Mouse (Mus musculus) small intestine, adult 2 months (tissue): ENCODE measurements around the gene Myh15.

Experiments used
- CTCF ChIP-seq: fragments of 200-500 bp; IDR thresholded peaks from 2 replicates; pipeline ENCODE4 v1.5.1; 2012; ENCODE audit warnings: low read depth, mild to moderate bottlenecking, control low read depth, inconsistent platforms, low read length, moderate library complexity, mixed read lengths; ENCODE audit not compliant: insufficient replicate concordance, insufficient read length; ENCODE audit errors: extremely low read depth
- POLR2A ChIP-seq: fragments of 200-500 bp; IDR thresholded peaks from 2 replicates; pipeline ENCODE4 v1.6.1; 2012; ENCODE audit warnings: low read depth, mild to moderate bottlenecking, control low read depth, inconsistent platforms, low read length, moderate library complexity

DNA sequence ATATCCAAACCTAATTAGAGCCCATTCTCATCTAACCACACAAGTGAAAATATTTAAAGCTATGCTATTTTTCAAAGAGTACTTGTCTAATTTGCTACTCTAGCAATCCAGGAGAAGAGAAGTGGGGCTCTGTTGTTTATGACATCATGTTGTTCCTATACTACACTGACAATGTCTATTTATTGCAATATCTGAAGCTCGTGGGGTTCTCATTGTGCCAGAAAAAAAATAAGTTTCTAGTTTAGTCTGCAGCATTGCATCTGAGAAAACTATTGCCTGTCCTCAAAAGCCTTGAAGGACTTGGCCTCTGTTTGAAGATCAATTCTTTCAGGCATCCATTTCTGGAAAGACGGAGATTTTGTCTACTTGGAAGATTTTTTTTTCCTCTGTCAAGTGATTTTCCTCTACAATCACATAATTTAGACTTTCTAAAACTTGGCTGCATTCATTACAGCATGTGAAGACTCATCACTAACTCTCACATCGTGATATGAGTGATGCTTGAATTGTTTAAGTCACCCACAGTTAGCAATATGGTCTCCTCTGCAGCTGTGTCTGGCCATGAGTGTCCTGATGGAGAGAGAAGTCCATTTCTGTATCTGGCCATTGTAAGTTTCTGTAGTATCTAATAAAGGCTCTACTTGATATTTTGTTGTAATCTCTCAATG lies 16.6 kb upstream of the Myh15 start:
- TF ChIP-seq POLR2A (no peak), CTCF (no peak)
